Mouse (Mus musculus): Measurements from ENCODE around the gene Erfe.

Erfe gene

DNA sequence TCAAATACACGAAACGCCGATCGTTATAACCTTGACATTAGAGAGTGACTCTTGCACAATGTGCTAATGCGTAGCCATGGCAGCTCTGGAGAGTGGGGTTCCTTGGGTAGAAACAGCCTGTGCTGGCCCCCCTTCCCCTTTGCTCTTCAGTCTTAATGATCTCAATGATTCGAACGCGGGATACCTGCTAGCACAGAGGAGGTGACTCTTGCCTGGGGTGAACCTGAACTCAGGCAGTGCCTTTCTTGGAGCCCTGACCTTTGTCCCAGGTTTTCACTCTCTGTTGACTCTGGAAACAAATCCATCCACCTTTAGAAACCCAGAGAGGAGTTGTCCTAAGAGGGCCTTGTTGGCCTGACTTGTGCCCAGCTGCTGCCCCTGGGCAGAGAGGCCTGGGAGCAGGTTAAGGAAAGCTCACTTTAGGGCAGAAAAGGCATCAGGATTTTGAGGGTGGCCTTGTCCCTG is 54.4 kb downstream of the Erfe start:
- intact Hi-C loops (cut with DNase I), result no loop called here
